Mouse (Mus musculus) cortical plate, adult 2 months (tissue): ENCODE measurements around the gene Prrg2.

Experiments
- CTCF ChIP-seq: fragments of 200-500 bp; IDR thresholded peaks from 2 replicates; pipeline ENCODE4 v1.5.1; 2011; ENCODE audit warnings: mild to moderate bottlenecking, control low read depth, low read length; ENCODE audit not compliant: insufficient read depth; ENCODE audit errors: extremely low read depth
- POLR2A ChIP-seq: fragments of 200-500 bp; IDR thresholded peaks from 2 replicates; pipeline ENCODE4 v1.6.1; 2011; ENCODE audit warnings: mild to moderate bottlenecking, low read length, control low read depth; ENCODE audit not compliant: insufficient read depth; ENCODE audit errors: extremely low read depth

- TF ChIP-seq CTCF (no peak), POLR2A (no peak)
These were observed 42.5 kb upstream of the Prrg2 start for GRCm38 (mm10) chr7:45104941-45105340.
